Mouse (Mus musculus) stomach, embryonic 16.5 days (tissue): ENCODE data around the gene Pafah2. TPM values are rescaled to one million over a fixed set of nuclear protein-coding genes. Genes with fewer than 3 reads are reported as not detected.

Source experiments
- ATAC-seq: fragments of 200-750 bp; cut with Nextera tagmentation; 2 replicates; pipeline ENCODE4 v1.8.0; 2017; ENCODE audit warnings: moderate number of reproducible peaks, moderate TSS enrichment; ENCODE audit not compliant: insufficient read depth, low FRiP score
- H3K27ac ChIP-seq: fragments of 300-500 bp; sonication (generic); 2 replicates; pipeline ENCODE4 v1.5.1; 2014; ENCODE audit warnings: low read length
- H3K27me3 ChIP-seq: fragments of 300-500 bp; sonication (generic); 2 replicates; pipeline ENCODE4 v1.6.1; 2014; ENCODE audit warnings: low read length, control low read depth, mixed read lengths; ENCODE audit not compliant: control insufficient read depth, insufficient read depth
- H3K36me3 ChIP-seq: fragments of 300-500 bp; sonication (generic); 2 replicates; pipeline ENCODE4 v1.6.1; 2014; ENCODE audit warnings: low read length; ENCODE audit not compliant: control insufficient read depth, insufficient read depth
- H3K4me1 ChIP-seq: fragments of 300-500 bp; sonication (generic); 2 replicates; pipeline ENCODE4 v1.6.1; 2014; ENCODE audit warnings: low read length, control low read depth, mixed read lengths; ENCODE audit not compliant: control insufficient read depth, insufficient read depth
- H3K4me2 ChIP-seq: fragments of 300-500 bp; sonication (generic); 2 replicates; pipeline ENCODE4 v1.6.1; 2014; ENCODE audit warnings: low read depth, low read length, mixed read lengths
- H3K4me3 ChIP-seq: fragments of 300-500 bp; sonication (generic); replicated peaks from 2 replicates; pipeline ENCODE4 v1.5.1; 2014; ENCODE audit warnings: mild to moderate bottlenecking, low read length
- H3K9ac ChIP-seq: fragments of 300-500 bp; sonication (generic); 2 replicates; pipeline ENCODE4 v1.6.1; 2014; ENCODE audit warnings: low read length
- H3K9me3 ChIP-seq: fragments of 300-500 bp; sonication (generic); replicated peaks from 2 replicates; pipeline ENCODE4 v1.6.1; 2016; ENCODE audit warnings: low read length, control low read depth; ENCODE audit not compliant: control insufficient read depth
- WGBS: fragments of 180-500 bp; shearing (Covaris S2); extraction: QIAGEN DNeasy Blood & Tissue Kit; methylation state at CpG from one replicate; pipeline ENCODE4 v1.1.7; 2014; 5-methylcytosine and 5-hydroxymethylcytosine counted together
- polyA plus RNA-seq: library from polyadenylated mRNA; unstranded; fragments of >200 nt; fragmentation: Nextera tagmentation; extraction: Ambion mirVana; gene quantifications from 2 replicates; pipeline ENCODE4 v1.2.1, GENCODE M21; 2015

Pafah2 gene
- polyA plus RNA-seq, 1 experiment from 2014 or later, result 24.7 TPM

GRCm38 (mm10) chr4:134455310-134455709 lies 59.2 kb downstream of the Pafah2 start:
- 35% methylated on average over 6 of the region's 6 CpGs for WGBS
- no peak overlapping the region for H3K9ac ChIP-seq
- ATAC-seq, result no peak
- no peaks in the 10 kb centered on the region for H3K27me3 ChIP-seq
- H3K4me3 ChIP-seq, result no peak overlapping the region
- no peaks in the 10 kb centered on the region for H3K9me3 ChIP-seq
- H3K27ac ChIP-seq, result no peak overlapping the region
- H3K4me1 ChIP-seq, result peaks cover 8% of the 10 kb centered on the region; the same call in 1 of the 2 replicates
- H3K4me2 ChIP-seq, result no peak overlapping the region
- no peaks in the 10 kb centered on the region for H3K36me3 ChIP-seq

DNA sequence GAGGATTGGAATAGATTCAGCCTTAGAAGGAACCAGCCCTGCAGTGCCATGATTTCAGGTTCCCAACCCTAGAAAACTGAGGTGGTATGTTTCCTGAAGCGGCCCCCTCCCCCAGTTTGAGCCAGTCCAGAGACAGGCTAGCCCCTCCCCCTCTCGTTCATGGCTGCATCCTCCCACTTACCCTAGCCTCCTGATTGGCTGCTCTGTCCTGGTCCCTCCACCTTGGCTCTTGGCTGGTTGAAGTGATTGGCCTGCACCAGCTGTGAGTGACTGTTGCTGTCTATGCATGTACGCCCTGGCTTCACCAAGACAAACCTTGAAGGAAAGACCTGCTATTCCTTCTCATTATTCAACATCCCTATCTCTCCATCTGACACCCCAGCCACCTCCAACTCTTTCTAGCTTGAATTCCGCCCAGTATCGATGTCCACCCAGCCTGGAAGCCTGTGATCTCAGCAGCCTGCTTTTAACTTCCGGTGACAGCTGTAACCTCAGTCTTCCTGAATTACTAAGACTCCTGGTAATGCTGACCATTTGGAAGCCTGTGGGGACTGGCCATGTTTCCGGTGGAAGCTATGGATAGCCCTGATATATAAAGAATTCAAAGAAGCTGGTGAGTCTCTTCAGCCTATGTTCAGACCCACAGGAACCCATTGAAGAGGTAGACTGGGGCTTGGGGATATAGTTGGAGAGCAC lies 61.2 kb downstream of the Pafah2 start:
- peaks cover 8% of the 10 kb centered on the region; the same call in 1 of the 2 replicates for H3K4me1 ChIP-seq
- 53% methylated on average over 7 of the region's 7 CpGs for WGBS
- no peak overlapping the region for H3K4me3 ChIP-seq
- no peaks in the 10 kb centered on the region for H3K27me3 ChIP-seq
- no peaks in the 10 kb centered on the region for H3K36me3 ChIP-seq
- no peak overlapping the region for H3K27ac ChIP-seq
- H3K4me2 ChIP-seq, result no peak overlapping the region
- H3K9me3 ChIP-seq, result no peaks in the 10 kb centered on the region
- H3K9ac ChIP-seq, result no peak overlapping the region
- no peak for ATAC-seq

GRCm38 (mm10) chr4:134458856-134459255 lies 62.7 kb downstream of the Pafah2 start:
- Histone ChIP-seq H3K9me3 (no peaks in the 10 kb centered on the region), H3K36me3 (no peaks in the 10 kb centered on the region), H3K4me1 (peaks cover 8% of the 10 kb centered on the region; the same call in 1 of the 2 replicates), H3K4me3 (no peak overlapping the region), H3K9ac (no peak overlapping the region), H3K27me3 (no peaks in the 10 kb centered on the region), H3K4me2 (no peak overlapping the region), H3K27ac (no peak overlapping the region)
- no peak for ATAC-seq
- 80% methylated on average over 5 of the region's 5 CpGs for WGBS

DNA sequence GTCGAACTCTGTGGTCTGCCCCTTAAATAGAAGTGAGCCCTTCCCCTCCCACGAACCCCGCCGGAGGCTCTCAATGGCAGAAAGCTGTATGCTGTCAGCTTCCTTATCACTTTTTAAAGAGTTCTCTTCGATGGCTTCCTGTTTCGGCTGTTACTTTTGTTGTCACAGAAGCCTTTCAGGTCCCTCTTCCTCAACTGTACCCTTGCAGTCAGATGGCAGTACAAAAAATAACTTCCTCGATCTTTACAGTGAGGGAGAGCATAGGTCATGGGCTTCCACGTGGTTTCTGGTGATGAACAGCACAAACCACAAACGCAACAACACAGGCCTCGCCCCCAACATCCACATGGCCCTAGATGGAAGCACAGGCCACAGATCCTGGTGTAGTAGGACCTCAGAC lies 64.2 kb downstream of the Pafah2 start:
- WGBS, result 67% methylated on average over 10 of the region's 10 CpGs
- no peak overlapping the region for H3K9ac ChIP-seq
- H3K4me2 ChIP-seq, result no peak overlapping the region
- H3K4me3 ChIP-seq, result no peak overlapping the region
- no peak overlapping the region for H3K27ac ChIP-seq
- no peak for ATAC-seq
- no peaks in the 10 kb centered on the region for H3K27me3 ChIP-seq
- peaks cover 8% of the 10 kb centered on the region; the same call in 1 of the 2 replicates for H3K4me1 ChIP-seq
- H3K36me3 ChIP-seq, result no peaks in the 10 kb centered on the region
- no peaks in the 10 kb centered on the region for H3K9me3 ChIP-seq

- no peak for ATAC-seq
- no peak overlapping the region for H3K9ac ChIP-seq
- no peak overlapping the region for H3K27ac ChIP-seq
- no peaks in the 10 kb centered on the region for H3K9me3 ChIP-seq
- no peak overlapping the region for H3K4me3 ChIP-seq
- WGBS, result 70% methylated on average over 5 of the region's 5 CpGs
- H3K27me3 ChIP-seq, result no peaks in the 10 kb centered on the region
- no peak overlapping the region for H3K4me2 ChIP-seq
- no peaks in the 10 kb centered on the region for H3K4me1 ChIP-seq
- no peaks in the 10 kb centered on the region for H3K36me3 ChIP-seq
Measured at GRCm38 (mm10) chr4:134461252-134461651, 65.1 kb downstream of the Pafah2 start.

DNA sequence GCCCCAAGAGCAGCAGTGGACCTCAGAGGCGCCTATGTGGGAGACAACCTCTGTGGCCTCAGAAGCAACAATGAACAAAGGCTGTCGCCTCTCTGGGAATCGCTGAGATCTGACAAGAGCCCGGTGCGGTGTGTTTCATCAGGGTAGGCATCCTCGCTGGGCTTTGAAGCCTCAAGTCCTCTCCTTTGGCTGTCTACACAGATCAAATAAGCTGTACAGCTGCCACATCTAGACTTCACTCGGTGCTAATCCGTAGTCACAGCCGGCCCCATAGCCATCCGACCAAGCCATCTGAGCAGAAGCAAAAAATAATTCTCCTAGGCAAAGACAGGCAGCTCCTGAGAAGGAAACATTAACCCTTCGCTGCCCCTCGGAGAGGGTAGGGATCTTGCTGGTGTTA lies 69.7 kb downstream of the Pafah2 start:
- Histone ChIP-seq H3K4me3 (no peak overlapping the region), H3K36me3 (peaks cover 2% of the 10 kb centered on the region; the same call in 1 of the 2 replicates), H3K9me3 (no peaks in the 10 kb centered on the region), H3K4me1 (peaks cover 5% of the 10 kb centered on the region), H3K9ac (no peak overlapping the region), H3K27ac (no peak overlapping the region), H3K27me3 (no peaks in the 10 kb centered on the region), H3K4me2 (no peak overlapping the region)
- ATAC-seq, result no peak
- 44% methylated on average over 12 of the region's 12 CpGs for WGBS

DNA sequence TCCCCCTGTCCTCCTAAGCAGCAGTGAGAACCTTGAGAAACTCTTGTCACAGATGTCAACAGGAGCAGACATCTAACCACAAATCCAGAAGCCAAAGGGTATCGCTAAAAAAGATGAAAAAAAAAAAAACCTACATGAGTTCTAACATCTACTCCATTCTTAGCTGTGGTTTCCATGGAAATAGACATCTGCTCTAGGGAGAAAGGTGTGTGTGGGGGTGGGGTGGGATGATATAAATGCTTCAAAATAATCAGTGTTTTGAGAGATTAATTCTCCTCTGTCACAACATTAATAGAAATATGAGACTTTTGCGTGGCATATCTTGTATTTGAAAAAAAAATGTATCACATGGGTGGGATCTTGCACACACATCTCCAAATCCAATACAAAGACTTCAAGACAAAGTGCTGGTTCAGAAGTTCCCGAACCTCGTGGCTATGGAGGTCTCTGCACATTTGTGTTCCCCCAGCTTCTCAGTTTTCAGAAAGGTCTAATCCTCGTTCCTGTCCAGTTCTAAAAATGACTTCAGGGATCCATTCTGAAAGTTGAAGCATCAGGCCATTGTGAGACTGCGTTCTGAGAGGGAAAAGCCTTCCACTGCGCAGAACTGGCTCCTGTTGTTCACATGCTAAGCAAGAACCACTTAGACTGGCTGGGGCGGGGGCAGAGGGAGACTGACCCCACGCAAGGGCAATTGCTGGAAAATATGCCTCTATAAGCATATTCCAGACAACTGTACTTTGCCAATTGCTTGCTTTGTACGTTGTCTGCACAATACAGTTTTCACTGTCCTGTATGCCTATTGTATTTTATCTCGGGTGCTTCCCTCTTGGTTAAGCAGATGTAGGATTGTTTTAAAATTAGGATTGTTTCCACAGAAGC lies 70.5 kb downstream of the Pafah2 start:
- ATAC-seq, result no peak
- 60% methylated on average over 11 of the region's 11 CpGs for WGBS
- Histone ChIP-seq H3K4me2 (no peak overlapping the region), H3K9me3 (no peaks in the 10 kb centered on the region), H3K27ac (no peak overlapping the region), H3K4me1 (peaks cover 5% of the 10 kb centered on the region), H3K36me3 (peaks cover 9% of the 10 kb centered on the region), H3K9ac (no peak overlapping the region), H3K27me3 (no peaks in the 10 kb centered on the region), H3K4me3 (no peak overlapping the region)

GRCm38 (mm10) chr4:134467435-134468214 lies 71.5 kb downstream of the Pafah2 start:
- peak overlapping the region; percentile 54; the same call in 1 of the 2 replicates for H3K27ac ChIP-seq
- peaks cover 12% of the 10 kb centered on the region for H3K36me3 ChIP-seq
- WGBS, result under 1% methylated on average over 31 of the region's 31 CpGs
- no peaks in the 10 kb centered on the region for H3K9me3 ChIP-seq
- peak; percentile 3 for ATAC-seq
- peaks cover 5% of the 10 kb centered on the region for H3K4me1 ChIP-seq
- H3K4me2 ChIP-seq, result peak overlapping the region; percentile 98
- H3K9ac ChIP-seq, result peak overlapping the region; percentile 79
- H3K27me3 ChIP-seq, result no peaks in the 10 kb centered on the region
- peak overlapping the region; percentile 94 for H3K4me3 ChIP-seq
